ENCODE assay signal across 7 mouse cellular contexts in genomic region chr17:87025269-87025949, GRCm38 (mm10). TPM values are rescaled to one million over a fixed set of nuclear protein-coding genes. Genes with fewer than 3 reads are reported as not detected.
DNase-seq lines count a peak whose midpoint lies in the region; ATAC-seq lines count a peak whose summit lies in the region.

TSS of gene Pigf (minus strand) at chr17:87025406.
TSS of gene Cript (plus strand) at chr17:87025550.

- under 1% methylated on average over 43 of the region's 43 CpGs for WGBS in intestine, embryonic 15.5 days
- WGBS in midbrain, embryonic 10.5 days, result under 1% methylated on average over 43 of the region's 43 CpGs

- H3K9me3 ChIP-seq in intestine, embryonic 15.5 days, result no peaks in the 10 kb centered on the region
- no peaks in the 10 kb centered on the region; the same call in 1 of the 2 replicates for H3K9me3 ChIP-seq in midbrain, embryonic 10.5 days (replicated peaks)

- H3K4me2 ChIP-seq in intestine, embryonic 15.5 days (replicated peaks), result peak within 1 kb of the TSS; percentile 93

- peak within 1 kb of the TSS; percentile 48 for H3K27ac ChIP-seq in intestine, embryonic 15.5 days
- peak within 1 kb of the TSS; percentile 86 for H3K27ac ChIP-seq in midbrain, embryonic 10.5 days (replicated peaks)

- H3K4me1 ChIP-seq in intestine, embryonic 15.5 days (replicated peaks), result no peaks in the 10 kb centered on the region
- peaks cover 23% of the 10 kb centered on the region for H3K4me1 ChIP-seq in midbrain, embryonic 10.5 days

- ATAC-seq in intestine, embryonic 15.5 days, result peak; percentile 99

- DNase-seq in adrenal gland, adult 2 months, result peak; percentile 98
- DNase-seq in embryo, embryonic 11.5 days (ENCODE audit: low read depth, low spot score), result peak; percentile 96
- DNase-seq in gastrocnemius, postnatal 36 days, result peak; percentile 96 to 98
- peak; percentile 98 to 99 for DNase-seq in left cerebral cortex, postnatal 25 days (ENCODE audit: low spot score in 2 of 2)
- DNase-seq in midbrain, embryonic 10.5 days (ENCODE audit: low spot score), result peak; percentile 98
- DNase-seq in right cerebral cortex, postnatal 4 days, result peak; percentile 97

- H3K4me3 ChIP-seq in intestine, embryonic 15.5 days (replicated peaks), result peak within 1 kb of the TSS; percentile 75
- peak within 1 kb of the TSS; percentile 97 for H3K4me3 ChIP-seq in midbrain, embryonic 10.5 days

- H3K27me3 ChIP-seq in intestine, embryonic 15.5 days (replicated peaks), result no peaks in the 10 kb centered on the region
- no peaks in the 10 kb centered on the region for H3K27me3 ChIP-seq in midbrain, embryonic 10.5 days (ENCODE audit: low read depth, poor library complexity, severe bottlenecking)

- peak within 1 kb of the TSS; percentile 69 for H3K9ac ChIP-seq in intestine, embryonic 15.5 days

- H3K36me3 ChIP-seq in intestine, embryonic 15.5 days, result peaks cover 5% of the 10 kb centered on the region
- peaks cover 37% of the 10 kb centered on the region for H3K36me3 ChIP-seq in midbrain, embryonic 10.5 days

- intact Hi-C loops in gastrocnemius, postnatal 36 days (cut with DNase I), result no loop called here
- intact Hi-C loops in left cerebral cortex, postnatal 25 days (cut with DNase I), result loop anchor here (5.0 kb wide), 1 partner anchor 63 kb away; the partner anchor contains the start of gene Rhoq

RNA-seq across cellular contexts. Expression of gene Pigf, which starts in this region (rescaled TPM):
- 10 to 100 TPM; 11.6 to 18.8 TPM for total RNA-seq in adrenal gland, adult 2 months (2021)
- 0.58 and 1.6 TPM in 2 replicates for polyA plus RNA-seq in adrenal gland, adult 2 months (2012; rRNA removed)
- 1 to 10 TPM; 1.7 to 1.9 TPM for total RNA-seq in gastrocnemius, postnatal 36 days (2021)
- 55.2 and 57.4 TPM in 2 replicates for polyA plus RNA-seq in intestine, embryonic 15.5 days (2015; fragmentation: Nextera tagmentation; extraction: Ambion mirVana)
- total RNA-seq in left cerebral cortex, postnatal 25 days (2021), result 10 to 100 TPM; 16.5 to 19.1 TPM
- 50.0 and 52.2 TPM in 2 replicates for polyA plus RNA-seq in midbrain, embryonic 10.5 days (2016; fragmentation: Nextera tagmentation; extraction: Ambion mirVana)

RNA-seq across cellular contexts. Expression of gene Cript, which starts in this region (rescaled TPM):
- 10 to 100 TPM; 62.2 to 72.8 TPM for total RNA-seq in adrenal gland, adult 2 months (2021)
- 1.9 and 2.2 TPM in 2 replicates for polyA plus RNA-seq in adrenal gland, adult 2 months (2012; rRNA removed)
- total RNA-seq in gastrocnemius, postnatal 36 days (2021), result 10 to 100 TPM; 40.8 to 41.3 TPM
- polyA plus RNA-seq in intestine, embryonic 15.5 days (2015; fragmentation: Nextera tagmentation; extraction: Ambion mirVana), result 129 and 138 TPM in 2 replicates
- 10 to 100 TPM; 54.2 to 61.7 TPM for total RNA-seq in left cerebral cortex, postnatal 25 days (2021)
- polyA plus RNA-seq in midbrain, embryonic 10.5 days (2016; fragmentation: Nextera tagmentation; extraction: Ambion mirVana), result 161 and 172 TPM in 2 replicates

Comparison
In these comparisons a context has a peak if more than half of its experiments do, and no peak if none do; other contexts are left out.
1. Peak in every context shown above with its lines: DNase-seq, ATAC-seq, H3K4me3 ChIP-seq and H3K27ac ChIP-seq.
2. RNA of gene Pigf (total RNA-seq): 16.5 to 19.1 TPM in left cerebral cortex, postnatal 25 days and 11.6 to 18.8 TPM in adrenal gland, adult 2 months; 1.7 to 1.9 TPM in gastrocnemius, postnatal 36 days; every median in the first group is over 4 times any median in the second.
3. RNA of gene Pigf (polyA plus RNA-seq): 55.2 to 57.4 TPM in intestine, embryonic 15.5 days and 50.0 to 52.2 TPM in midbrain, embryonic 10.5 days; 0.58 to 1.6 TPM in adrenal gland, adult 2 months; every median in the first group is over 10 times any median in the second.
4. RNA of gene Cript (polyA plus RNA-seq): 161 to 172 TPM in midbrain, embryonic 10.5 days and 129 to 138 TPM in intestine, embryonic 15.5 days; 1.9 to 2.2 TPM in adrenal gland, adult 2 months; every median in the first group is over 10 times any median in the second.